Mouse (Mus musculus): ENCODE results near the gene Dlg2. TPM values are rescaled to one million over a fixed set of nuclear protein-coding genes. Genes with fewer than 3 reads are reported as not detected.

Gene Dlg2
- total RNA-seq, 2 experiments from 2014 or later, result 1.9 to 3.1 TPM

DNA sequence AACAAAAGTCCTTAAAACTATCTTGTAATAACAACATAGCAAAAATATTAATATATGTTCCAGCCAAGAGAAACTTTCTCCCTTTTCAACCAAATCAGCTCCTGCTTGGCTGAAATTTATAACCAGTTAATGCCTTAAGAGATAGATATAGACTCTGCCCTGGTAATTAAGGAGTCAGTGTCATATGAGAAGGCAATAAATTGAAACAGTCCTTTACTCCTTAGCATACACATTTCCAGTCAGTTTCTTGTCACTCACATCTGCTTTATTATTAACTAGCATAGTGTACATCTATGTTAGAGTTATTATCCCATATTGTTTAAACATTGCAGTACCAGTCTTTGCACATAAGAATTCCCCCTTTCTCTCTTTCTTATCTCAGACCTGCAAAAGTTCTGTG, 1197.9 kb downstream of the Dlg2 start:
- intact Hi-C loops (cut with DNase I), result no loop called here
- no peak for DNase-seq

DNA sequence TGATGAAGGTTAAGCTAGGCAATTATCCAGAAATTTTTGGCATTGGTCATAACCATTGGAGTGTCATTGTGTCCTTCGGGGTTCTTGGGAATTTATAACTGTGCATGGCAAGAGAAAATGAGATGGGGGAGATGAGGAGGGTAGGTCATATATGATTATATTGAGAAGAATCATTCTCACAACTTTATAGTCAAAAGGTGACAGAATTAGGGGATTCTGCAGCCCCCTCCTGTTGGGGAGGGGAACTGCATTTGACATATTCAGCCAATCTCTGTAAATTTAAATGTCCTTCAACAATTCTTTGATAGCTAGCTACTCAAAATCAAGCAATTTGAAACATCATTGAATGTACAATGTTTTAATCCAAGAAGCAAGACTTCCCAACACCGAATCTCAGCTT, 1201.5 kb downstream of the Dlg2 start:
- DNase-seq, result no peak
- intact Hi-C loops (cut with DNase I), result no loop called here

DNA sequence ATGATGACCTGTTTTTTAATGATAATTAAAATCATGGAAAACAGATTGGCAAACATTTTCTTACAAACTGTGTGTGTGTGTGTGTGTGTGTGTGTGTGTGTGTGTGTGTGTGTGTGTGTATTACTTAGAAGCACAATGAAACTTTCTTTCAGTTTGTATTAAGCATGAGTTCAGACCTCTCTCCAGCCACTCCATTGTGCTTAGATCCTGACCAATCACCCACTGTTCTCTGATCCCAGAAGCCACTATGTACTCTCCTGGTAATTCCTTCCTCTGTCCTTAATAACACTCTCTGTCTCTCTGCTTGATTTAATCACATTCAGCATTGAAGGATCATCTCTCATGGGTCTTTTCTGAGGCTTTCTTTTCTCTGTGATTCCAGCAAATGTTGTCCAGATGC, 1211.5 kb downstream of the Dlg2 start:
- intact Hi-C loops (cut with DNase I), result no loop called here
- no peak for DNase-seq

DNA sequence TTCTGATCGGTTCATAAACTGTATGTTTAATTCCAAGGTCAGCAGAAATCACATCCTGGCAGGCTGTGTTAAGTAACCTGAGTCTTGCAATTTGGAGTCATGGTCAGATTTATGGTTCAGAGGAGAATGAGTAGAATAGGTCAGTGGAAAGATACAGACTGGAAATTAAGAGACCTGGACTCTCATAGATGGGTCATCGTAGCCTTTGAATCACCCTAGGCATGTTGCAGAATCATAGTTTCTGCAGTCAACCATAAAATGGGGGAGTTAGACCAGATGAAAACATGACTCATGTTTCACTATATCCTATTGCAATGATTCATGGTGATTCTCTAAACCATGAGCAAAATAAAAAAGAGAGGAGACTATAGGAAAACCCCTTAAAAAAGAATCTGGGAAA, 1213.4 kb downstream of the Dlg2 start:
- no peak for DNase-seq
- intact Hi-C loops (cut with DNase I), result no loop called here

GRCm38 (mm10) chr7:91709853-91710252, 1233.4 kb downstream of the Dlg2 start:
- intact Hi-C loops (cut with DNase I), result no loop called here
- DNase-seq, result no peak

- intact Hi-C loops (cut with DNase I), result no loop called here
- DNase-seq, result no peak
These were observed 1234.7 kb downstream of the Dlg2 start for GRCm38 (mm10) chr7:91711184-91711583.

DNA sequence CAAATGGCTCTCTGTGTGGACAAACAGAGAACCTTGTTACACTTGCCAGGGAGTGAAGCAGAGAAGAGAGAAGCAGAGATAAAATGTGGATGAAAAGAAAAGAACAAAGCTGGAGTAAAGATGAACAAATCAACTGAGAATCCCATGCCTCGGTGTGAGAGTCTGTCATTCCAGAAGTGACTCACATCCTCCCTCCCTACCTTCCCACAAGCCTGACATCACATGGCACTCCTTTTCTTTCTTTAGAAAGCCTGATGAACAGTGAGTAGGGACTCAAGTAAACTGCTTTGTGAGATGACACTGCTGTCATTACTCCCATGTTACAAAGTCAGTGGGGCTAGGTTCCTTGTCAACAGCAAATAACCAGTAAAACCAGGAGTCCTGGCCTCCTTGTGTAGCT, 1239.3 kb downstream of the Dlg2 start:
- intact Hi-C loops (cut with DNase I), result no loop called here
- no peak for DNase-seq

GRCm38 (mm10) chr7:91716696-91717095, 1240.2 kb downstream of the Dlg2 start:
- intact Hi-C loops (cut with DNase I), result no loop called here
- no peak for DNase-seq

- DNase-seq, result no peak
- intact Hi-C loops (cut with DNase I), result no loop called here
These were observed 1243.8 kb downstream of the Dlg2 start for GRCm38 (mm10) chr7:91720318-91720717.

DNA sequence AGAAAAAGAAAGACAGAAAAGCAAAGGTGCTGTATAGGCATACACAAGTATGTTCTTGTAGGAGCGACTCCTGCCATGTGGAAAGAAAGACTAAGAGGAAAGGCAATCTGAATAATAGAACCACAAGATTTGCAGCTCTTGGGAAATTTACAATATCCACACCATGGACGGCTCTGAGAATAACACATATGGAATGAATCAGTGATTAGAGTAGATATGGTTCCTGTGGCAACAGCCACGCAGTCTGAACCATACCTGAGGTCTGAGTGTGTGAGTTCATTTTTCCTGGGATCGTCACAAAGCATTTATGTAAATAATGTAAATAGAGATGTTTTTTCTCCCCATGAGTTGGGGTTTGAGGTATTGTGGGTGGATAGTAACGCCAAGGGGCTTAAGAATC, 1247.9 kb downstream of the Dlg2 start:
- intact Hi-C loops (cut with DNase I), result no loop called here
- DNase-seq, result no peak

DNA sequence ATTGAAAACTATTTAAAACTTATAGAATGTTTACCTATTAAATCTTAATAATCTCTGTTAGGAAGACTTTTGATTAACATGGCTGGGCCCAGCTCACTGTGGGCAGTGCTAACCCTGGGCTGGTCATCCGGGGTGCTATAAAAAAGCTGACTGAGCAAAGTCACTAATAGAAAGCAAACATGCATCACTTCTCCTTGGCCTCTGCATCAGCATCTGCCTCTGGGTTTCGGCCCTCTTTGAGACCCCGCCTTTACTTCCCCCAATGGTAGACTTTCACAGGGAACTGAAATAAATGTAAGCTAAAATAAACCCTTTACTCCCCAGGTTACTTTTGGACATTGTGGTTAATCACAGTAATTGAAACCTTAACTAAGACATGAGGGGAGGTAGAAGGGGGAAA, 1264.3 kb downstream of the Dlg2 start:
- no peak for DNase-seq
- intact Hi-C loops (cut with DNase I), result no loop called here

DNA sequence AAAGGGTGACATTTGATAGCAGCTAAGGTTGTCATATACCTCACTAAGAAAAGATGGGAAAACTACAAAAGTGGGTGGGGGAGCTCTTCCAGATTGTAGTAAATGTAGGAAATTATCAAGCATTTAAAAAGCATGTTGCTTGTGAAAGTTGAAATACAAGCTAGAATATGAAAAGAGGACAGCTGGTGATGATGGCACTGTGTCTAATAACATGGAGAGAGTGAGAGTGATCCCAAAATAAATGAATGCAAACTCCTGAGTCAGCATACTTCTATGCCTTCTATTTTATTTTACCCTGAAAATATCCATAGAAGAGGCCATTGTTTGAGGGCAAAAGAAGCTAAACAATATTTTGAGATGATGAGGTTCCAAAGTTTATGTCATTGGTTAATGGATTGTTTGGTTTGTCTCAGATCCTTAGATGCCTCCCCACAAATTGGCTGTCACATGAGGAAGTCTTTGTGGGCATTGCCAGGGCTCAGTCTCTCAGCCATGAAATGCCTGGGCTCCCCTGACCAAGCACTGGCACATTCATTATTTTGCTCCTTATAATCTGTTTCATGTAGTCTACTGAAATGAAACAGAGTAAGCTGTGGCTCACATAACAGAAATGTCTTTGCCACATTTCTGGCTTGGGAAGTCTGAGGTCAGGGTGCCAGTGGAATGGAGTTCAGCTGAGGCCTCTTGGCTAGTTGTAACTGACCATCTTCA, 1276.8 kb downstream of the Dlg2 start:
- intact Hi-C loops (cut with DNase I), result no loop called here
- no peak for DNase-seq

DNA sequence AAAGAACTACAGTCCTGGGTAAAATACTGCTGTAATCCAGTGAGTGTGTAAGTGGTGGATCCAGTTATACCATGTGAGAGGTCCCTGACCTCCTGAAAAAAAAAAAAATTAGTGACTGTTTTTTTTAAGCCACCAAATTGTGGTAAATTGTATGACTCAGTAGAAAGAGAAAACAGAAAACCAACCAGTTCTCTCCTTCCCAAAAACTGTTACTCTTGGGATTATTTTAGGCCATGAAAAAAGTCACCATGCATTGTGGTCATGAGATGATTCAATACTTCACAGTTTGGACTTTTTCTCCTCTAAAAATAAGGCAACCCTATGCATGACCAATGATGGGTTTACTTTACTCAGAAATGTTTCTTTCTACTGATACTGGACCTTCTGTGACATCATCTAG, 1291.2 kb downstream of the Dlg2 start:
- intact Hi-C loops (cut with DNase I), result no loop called here
- no peak for DNase-seq

- DNase-seq, result no peak
- intact Hi-C loops (cut with DNase I), result no loop called here
These were observed 1302.2 kb downstream of the Dlg2 start for GRCm38 (mm10) chr7:91778673-91779072.

DNA sequence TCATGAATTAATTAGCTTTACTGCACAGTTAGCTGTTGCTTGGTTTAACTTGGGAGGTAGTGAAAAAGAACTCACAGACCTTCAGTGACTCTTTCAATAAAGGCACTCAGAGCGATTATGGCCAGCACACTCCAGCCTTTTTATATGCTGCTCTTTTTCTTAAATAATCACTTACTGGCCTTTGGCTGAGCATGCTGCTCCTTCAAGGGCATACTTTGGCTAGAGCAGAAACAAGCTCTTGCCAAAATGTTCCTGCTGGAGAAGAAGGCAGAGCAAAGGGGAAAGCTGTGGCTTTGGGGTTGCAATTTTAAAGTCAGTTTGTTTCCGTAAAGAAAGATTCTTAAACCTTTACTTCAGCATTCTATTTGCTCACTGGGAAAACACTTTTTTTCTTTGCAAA, 1308.1 kb downstream of the Dlg2 start:
- intact Hi-C loops (cut with DNase I), result no loop called here

DNA sequence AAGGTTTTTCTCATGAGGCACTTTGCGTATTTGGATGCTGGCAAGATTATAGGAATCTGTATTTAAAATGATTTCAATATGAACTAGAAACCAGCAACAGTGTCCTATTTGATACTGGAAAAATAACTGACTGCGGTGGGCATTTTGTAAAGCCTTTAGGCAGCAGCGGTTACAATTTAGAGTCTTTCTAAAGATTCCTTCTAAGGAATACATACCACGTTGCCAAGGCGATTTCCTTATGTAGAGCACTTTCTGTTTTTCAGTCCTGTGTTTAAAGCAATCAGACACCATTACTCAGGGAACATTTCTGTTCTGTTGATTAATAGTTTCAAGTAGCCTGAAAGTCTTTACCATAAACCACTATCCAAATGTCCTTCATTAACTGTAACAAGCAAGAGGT, 1309.0 kb downstream of the Dlg2 start:
- no peak for DNase-seq
- intact Hi-C loops (cut with DNase I), result no loop called here

More for the DNA sequence above, 1308.1 kb downstream of the Dlg2 start:
- DNase-seq, result no peak

- DNase-seq, result no peak
- intact Hi-C loops (cut with DNase I), result no loop called here
These were observed 1309.4 kb downstream of the Dlg2 start for GRCm38 (mm10) chr7:91785871-91786270.

GRCm38 (mm10) chr7:91790949-91791564, 1314.6 kb downstream of the Dlg2 start:
- no peak for DNase-seq
- intact Hi-C loops (cut with DNase I), result no loop called here

GRCm38 (mm10) chr7:91806632-91807031, 1330.2 kb downstream of the Dlg2 start:
- intact Hi-C loops (cut with DNase I), result no loop called here

GRCm38 (mm10) chr7:91810774-91811173, 1334.3 kb downstream of the Dlg2 start:
- no peak for DNase-seq
- intact Hi-C loops (cut with DNase I), result no loop called here

More at GRCm38 (mm10) chr7:91806632-91807031, 1330.2 kb downstream of the Dlg2 start:
- DNase-seq, result no peak

- intact Hi-C loops (cut with DNase I), result no loop called here
- no peak for DNase-seq
These were observed 1341.5 kb downstream of the Dlg2 start for GRCm38 (mm10) chr7:91818004-91818403.

GRCm38 (mm10) chr7:91832207-91832606, 1355.7 kb downstream of the Dlg2 start:
- no peak for DNase-seq
- intact Hi-C loops (cut with DNase I), result no loop called here

- DNase-seq, result no peak
- intact Hi-C loops (cut with DNase I), result no loop called here
These were observed 1369.3 kb downstream of the Dlg2 start for GRCm38 (mm10) chr7:91845723-91846122.
